Mouse (Mus musculus): ENCODE results near the gene Ilvbl. TPM values are rescaled to one million over a fixed set of nuclear protein-coding genes. Genes with fewer than 3 reads are reported as not detected.
"Not testable (repeated sequence)": the region's sequence is repeated elsewhere in the genome, so short reads cannot be mapped to it uniquely, and the experiment has no call there.

The Ilvbl gene
- 52.3 and 54.6 TPM in 2 replicates for polyA plus RNA-seq (2015; fragmentation: Nextera tagmentation; extraction: Ambion mirVana)

DNA sequence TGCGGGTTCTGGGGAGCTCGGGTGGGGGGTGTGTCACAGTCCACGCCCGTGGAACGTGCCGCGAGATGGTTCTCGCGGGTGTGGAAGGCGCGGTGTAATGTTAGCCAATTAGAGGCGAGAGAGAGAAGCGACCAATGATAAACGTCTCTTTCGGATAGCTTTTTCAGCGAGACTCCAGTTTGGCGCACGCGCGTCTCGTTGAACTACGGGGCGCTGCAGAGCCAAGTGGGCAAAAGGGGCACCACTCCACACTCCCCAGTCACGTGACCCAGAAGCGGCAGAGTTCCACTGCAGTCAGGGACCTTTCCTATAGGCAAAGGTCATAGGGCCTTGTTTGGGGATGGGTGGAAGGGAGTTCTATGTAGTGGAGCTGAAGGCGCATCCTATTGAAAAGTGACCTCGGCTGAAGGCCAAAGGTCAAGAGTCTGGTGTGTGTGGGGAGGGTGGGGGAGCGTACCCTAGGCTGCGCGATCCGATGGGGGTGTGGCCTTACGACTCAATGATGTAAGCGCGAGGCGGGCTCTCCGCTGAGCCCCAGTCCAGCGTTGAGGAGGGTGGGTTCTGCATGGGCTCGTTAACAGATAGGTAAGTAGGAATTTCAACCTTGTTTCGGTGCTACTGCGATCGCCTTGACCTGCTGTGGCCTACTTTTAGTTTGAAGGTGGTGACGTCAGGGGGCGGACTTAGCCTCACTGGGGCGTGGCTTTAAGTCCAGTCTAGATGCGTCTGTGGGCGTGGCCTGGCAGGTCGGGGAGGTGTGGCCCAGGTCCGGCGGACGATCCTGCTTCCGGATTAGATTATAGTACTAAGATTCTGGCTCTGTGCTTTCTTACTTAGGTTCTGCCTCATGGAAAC, at the start of gene Ilvbl:
Gene Ilvbl, plus strand, starts transcription at position 97 of the 855 bp plus-strand sequence.
- peak; percentile 94 for ATAC-seq (ENCODE audit: low read depth)
- peak within 1 kb of the TSS; percentile 64 for H3K4me3 ChIP-seq
- WGBS: under 1% methylated on average over 51 of the region's 51 CpGs
- no peaks in the 10 kb centered on the region for H3K27me3 ChIP-seq
- peaks cover 25% of the 10 kb centered on the region for H3K36me3 ChIP-seq
- no peaks in the 10 kb centered on the region for H3K9me3 ChIP-seq
- H3K4me2 ChIP-seq: peak within 1 kb of the TSS; percentile 76
- H3K4me1 ChIP-seq (replicated peaks): peaks cover 16% of the 10 kb centered on the region
- peak within 1 kb of the TSS; percentile 81 for H3K9ac ChIP-seq
- H3K27ac ChIP-seq (replicated peaks): peak within 1 kb of the TSS; percentile 81

- H3K9ac ChIP-seq; H3K4me2 ChIP-seq; H3K36me3 ChIP-seq; H3K4me1 ChIP-seq (replicated peaks); H3K9me3 ChIP-seq; ATAC-seq (ENCODE audit: low read depth); H3K4me3 ChIP-seq; H3K27me3 ChIP-seq; H3K27ac ChIP-seq (replicated peaks): not testable (repeated sequence)
- 58% methylated on average over 3 of the region's 3 CpGs for WGBS
Measured at GRCm38 (mm10) chr10:78525071-78525470, 49.1 kb upstream of the Ilvbl start.

- H3K4me1 ChIP-seq (replicated peaks): no peaks in the 10 kb centered on the region
- H3K4me3 ChIP-seq: no peak overlapping the region
- no peak overlapping the region for H3K4me2 ChIP-seq
- H3K9me3 ChIP-seq: no peaks in the 10 kb centered on the region
- H3K9ac ChIP-seq: no peak overlapping the region
- H3K27me3 ChIP-seq: no peaks in the 10 kb centered on the region
- H3K27ac ChIP-seq (replicated peaks): no peak overlapping the region
- no peaks in the 10 kb centered on the region for H3K36me3 ChIP-seq
- no peak for ATAC-seq (ENCODE audit: low read depth)
- WGBS: 63% methylated on average over 4 of the region's 4 CpGs
Measured at GRCm38 (mm10) chr10:78525511-78525910, 48.6 kb upstream of the Ilvbl start.

GRCm38 (mm10) chr10:78540943-78541342, 33.2 kb upstream of the Ilvbl start:
- H3K4me1 ChIP-seq (replicated peaks): no peaks in the 10 kb centered on the region
- H3K9me3 ChIP-seq: no peaks in the 10 kb centered on the region
- H3K9ac ChIP-seq: no peak overlapping the region
- H3K4me3 ChIP-seq: no peak overlapping the region
- no peaks in the 10 kb centered on the region for H3K27me3 ChIP-seq
- no peak overlapping the region for H3K27ac ChIP-seq (replicated peaks)
- no peak for ATAC-seq (ENCODE audit: low read depth)
- WGBS: 50% methylated on average over 2 of the region's 2 CpGs
- no peaks in the 10 kb centered on the region for H3K36me3 ChIP-seq
- H3K4me2 ChIP-seq: no peak overlapping the region

GRCm38 (mm10) chr10:78565070-78565469, 9.1 kb upstream of the Ilvbl start:
- ATAC-seq (ENCODE audit: low read depth): no peak
- no peaks in the 10 kb centered on the region for H3K4me1 ChIP-seq (replicated peaks)
- H3K27ac ChIP-seq (replicated peaks): no peak overlapping the region
- no peak overlapping the region for H3K9ac ChIP-seq
- no peak overlapping the region for H3K4me3 ChIP-seq
- H3K36me3 ChIP-seq: no peaks in the 10 kb centered on the region
- H3K27me3 ChIP-seq: no peaks in the 10 kb centered on the region
- H3K4me2 ChIP-seq: no peak overlapping the region
- no peaks in the 10 kb centered on the region for H3K9me3 ChIP-seq
- 97% methylated on average over 1 of the region's 1 CpGs for WGBS

DNA sequence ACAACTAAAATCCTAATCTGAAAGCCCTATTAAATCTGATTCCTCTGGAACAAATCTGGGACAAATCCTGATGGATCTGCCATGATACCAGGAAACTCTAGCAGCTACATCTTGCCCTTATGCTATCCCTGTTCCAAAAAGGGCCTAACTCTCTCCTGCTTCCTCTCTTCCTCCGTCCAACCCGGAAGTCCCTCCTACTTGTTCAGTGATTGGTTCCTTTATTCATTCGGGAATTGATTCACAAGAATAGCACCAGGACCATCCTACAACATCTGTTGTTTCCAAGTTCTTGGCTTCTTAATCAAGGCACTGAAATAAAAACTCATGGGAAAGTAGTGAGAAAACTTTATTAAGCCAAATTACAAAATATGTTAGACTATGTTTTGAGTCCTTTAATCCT, 5.0 kb upstream of the Ilvbl start:
- no peaks in the 10 kb centered on the region for H3K27me3 ChIP-seq
- H3K9me3 ChIP-seq: no peaks in the 10 kb centered on the region
- H3K4me2 ChIP-seq: no peak overlapping the region
- no peak for ATAC-seq (ENCODE audit: low read depth)
- 0 out of 2 replicates have a peak, but pooled peaks cover 3% of the 10 kb centered on the region for H3K4me1 ChIP-seq (replicated peaks)
- no peak overlapping the region for H3K4me3 ChIP-seq
- WGBS: 86% methylated on average over 3 of the region's 3 CpGs
- H3K36me3 ChIP-seq: no peaks in the 10 kb centered on the region
- H3K9ac ChIP-seq: no peak overlapping the region
- H3K27ac ChIP-seq (replicated peaks): no peak overlapping the region

- Histone ChIP-seq H3K4me2 (no peak overlapping the region), H3K9me3 (no peaks in the 10 kb centered on the region), H3K27me3 (no peaks in the 10 kb centered on the region), H3K27ac (replicated peaks) (no peak overlapping the region), H3K4me3 (no peak overlapping the region), H3K36me3 (no peaks in the 10 kb centered on the region), H3K9ac (no peak overlapping the region), H3K4me1 (replicated peaks) (0 out of 2 replicates have a peak, but pooled peaks cover 3% of the 10 kb centered on the region)
- no peak for ATAC-seq (ENCODE audit: low read depth)
- 66% methylated on average over 3 of the region's 3 CpGs for WGBS
Measured at GRCm38 (mm10) chr10:78569686-78570085, 4.5 kb upstream of the Ilvbl start.

- H3K9me3 ChIP-seq: no peaks in the 10 kb centered on the region
Measured at GRCm38 (mm10) chr10:78570416-78570815, 3.7 kb upstream of the Ilvbl start.

DNA sequence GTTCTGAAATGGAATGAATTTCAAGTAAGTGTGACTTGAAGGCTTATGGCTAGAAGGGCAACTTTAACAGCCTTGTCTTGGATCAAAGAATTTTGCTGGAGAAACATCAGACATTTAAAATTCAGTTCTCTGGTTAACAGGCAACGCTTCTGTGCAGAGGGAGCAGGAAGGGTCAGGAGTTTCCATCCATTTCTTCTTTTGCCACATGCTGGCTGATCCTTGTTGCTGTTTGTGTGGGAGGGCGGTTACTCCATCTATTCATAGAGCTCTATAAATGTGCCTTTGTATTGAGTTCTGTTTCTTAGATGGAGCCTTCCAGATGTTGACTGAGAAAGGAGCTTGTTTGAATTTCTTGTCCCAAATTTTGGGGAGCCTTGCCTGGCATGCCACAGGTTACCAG, 3.2 kb upstream of the Ilvbl start:
- no peaks in the 10 kb centered on the region for H3K36me3 ChIP-seq
- no peaks in the 10 kb centered on the region for H3K27me3 ChIP-seq
- ATAC-seq (ENCODE audit: low read depth): no peak
- WGBS: 51% methylated on average over 2 of the region's 2 CpGs
- no peaks in the 10 kb centered on the region for H3K9me3 ChIP-seq
- no peak overlapping the region for H3K9ac ChIP-seq
- no peak overlapping the region for H3K4me2 ChIP-seq
- no peak overlapping the region for H3K4me3 ChIP-seq
- peaks cover 13% of the 10 kb centered on the region for H3K4me1 ChIP-seq (replicated peaks)
- no peak overlapping the region for H3K27ac ChIP-seq (replicated peaks)

More at GRCm38 (mm10) chr10:78570416-78570815, 3.7 kb upstream of the Ilvbl start:
- Histone ChIP-seq H3K4me1 (replicated peaks) (peaks cover 8% of the 10 kb centered on the region), H3K36me3 (no peaks in the 10 kb centered on the region), H3K27ac (replicated peaks) (no peak overlapping the region), H3K4me2 (no peak overlapping the region), H3K9ac (no peak overlapping the region), H3K4me3 (no peak overlapping the region), H3K27me3 (no peaks in the 10 kb centered on the region)
- ATAC-seq (ENCODE audit: low read depth): no peak
- WGBS: 64% methylated on average over 6 of the region's 6 CpGs

- Histone ChIP-seq H3K9me3 (no peaks in the 10 kb centered on the region), H3K4me3 (no peak overlapping the region), H3K9ac (no peak overlapping the region), H3K27me3 (no peaks in the 10 kb centered on the region), H3K36me3 (peaks cover 13% of the 10 kb centered on the region), H3K27ac (replicated peaks) (no peak overlapping the region), H3K4me1 (replicated peaks) (peaks cover 16% of the 10 kb centered on the region), H3K4me2 (no peak overlapping the region)
- no peak for ATAC-seq (ENCODE audit: low read depth)
- WGBS: 70% methylated on average over 3 of the region's 3 CpGs
Measured at GRCm38 (mm10) chr10:78573226-78573625, 920 bp upstream of the Ilvbl start.

GRCm38 (mm10) chr10:78575105-78575632, 1.0 kb downstream of the Ilvbl start:
- peaks cover 32% of the 10 kb centered on the region for H3K36me3 ChIP-seq
- peak overlapping the region; percentile 64 for H3K4me3 ChIP-seq
- H3K9ac ChIP-seq: peak overlapping the region; percentile 81
- H3K27ac ChIP-seq (replicated peaks): peak overlapping the region; percentile 81
- peaks cover 16% of the 10 kb centered on the region for H3K4me1 ChIP-seq (replicated peaks)
- WGBS: 15% methylated on average over 13 of the region's 13 CpGs
- peak; percentile 57 for ATAC-seq (ENCODE audit: low read depth)
- H3K9me3 ChIP-seq: no peaks in the 10 kb centered on the region
- H3K27me3 ChIP-seq: no peaks in the 10 kb centered on the region
- peak overlapping the region; percentile 76 for H3K4me2 ChIP-seq

GRCm38 (mm10) chr10:78575690-78576089, 1.5 kb downstream of the Ilvbl start:
- Histone ChIP-seq H3K4me2 (peak overlapping the region; percentile 76), H3K27ac (replicated peaks) (no peak overlapping the region), H3K36me3 (peaks cover 38% of the 10 kb centered on the region), H3K9me3 (no peaks in the 10 kb centered on the region), H3K4me1 (replicated peaks) (peaks cover 16% of the 10 kb centered on the region), H3K4me3 (peak overlapping the region; percentile 64), H3K27me3 (no peaks in the 10 kb centered on the region), H3K9ac (peak overlapping the region; percentile 81; the same call in 1 of the 2 replicates)
- WGBS: 71% methylated on average over 2 of the region's 2 CpGs
- ATAC-seq (ENCODE audit: low read depth): no peak

All from neural tube, embryonic 13.5 days (tissue).